ENCODE assay signal across 25 mouse cellular contexts in the genomic region with DNA sequence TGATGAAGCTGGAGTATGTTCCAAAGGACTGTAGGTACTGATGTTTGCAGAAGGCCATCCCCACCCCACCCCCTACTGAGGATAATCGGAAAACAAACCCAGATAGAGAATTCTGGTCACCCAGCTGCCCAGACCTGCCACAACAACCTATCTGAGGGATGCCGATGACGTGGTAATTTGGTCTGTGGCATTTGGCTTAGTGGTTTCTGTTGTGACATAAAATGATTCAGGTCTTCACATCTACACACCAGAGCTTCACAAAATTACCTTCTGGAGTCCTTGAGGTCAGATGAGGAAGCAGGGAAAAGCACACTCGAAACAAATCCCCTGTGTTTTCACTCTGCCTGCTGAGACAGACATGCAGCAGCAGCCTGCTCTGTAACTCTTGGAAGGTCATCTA.
DNase-seq lines count a peak whose midpoint lies in the region; ATAC-seq and TF ChIP-seq lines count a peak whose summit lies in the region.
"Had no signal": no experiment of that assay in that cellular context is flagged by ENCODE, and none has a peak within 500 bp of the region (broad histone marks: within the 10 kb centered on the region; RNA-seq: fewer than 3 reads in every experiment).

No protein-coding gene starts in this region.

- H3K27me3 ChIP-seq in heart, embryonic 10.5 days (ENCODE audit: insufficient read depth, poor library complexity, severe bottlenecking) = no peaks in the 10 kb centered on the region
- H3K27me3 ChIP-seq in heart, embryonic 16.5 days (ENCODE audit: control insufficient read depth, insufficient read depth, low read length) = no peaks in the 10 kb centered on the region
- no peaks in the 10 kb centered on the region for H3K27me3 ChIP-seq in CH12.LX (replicated peaks)
- H3K27me3 ChIP-seq: embryonic facial prominence, embryonic 12.5 days; hindbrain, embryonic 15.5 days; limb, embryonic 13.5 days; liver, embryonic 12.5 days; midbrain, embryonic 12.5 days had no signal

- H3K36me3 ChIP-seq in heart, embryonic 10.5 days = no peaks in the 10 kb centered on the region
- H3K36me3 ChIP-seq in heart, embryonic 16.5 days (ENCODE audit: control insufficient read depth, insufficient read depth) = no peaks in the 10 kb centered on the region
- H3K36me3 ChIP-seq in CH12.LX (replicated peaks in 1 of 2; ENCODE audit: control insufficient read depth in 1 of 2, insufficient read depth in 1 of 2, low read length in 1 of 2) = no peaks in the 10 kb centered on the region
- H3K36me3 ChIP-seq: embryonic facial prominence, embryonic 12.5 days; forebrain, embryonic 12.5 days; hindbrain, embryonic 15.5 days; limb, embryonic 13.5 days; liver, embryonic 12.5 days; midbrain, embryonic 12.5 days had no signal

- no peak for TF ChIP-seq POLR2A in CH12.LX (IDR thresholded peaks at IDR 0.05; ENCODE audit: low read depth, low read length)

- peak overlapping the region; percentile 42; the same call in 1 of the 2 replicates for H3K27ac ChIP-seq in heart, embryonic 10.5 days
- H3K27ac ChIP-seq in heart, embryonic 16.5 days (ENCODE audit: low read length) = peak overlapping the region; percentile 62
- no peak overlapping the region for H3K27ac ChIP-seq in CH12.LX (ENCODE audit: insufficient read depth, low read depth)
- H3K27ac ChIP-seq: embryonic facial prominence, embryonic 12.5 days; forebrain, embryonic 12.5 days; hindbrain, embryonic 15.5 days; limb, embryonic 13.5 days; liver, embryonic 12.5 days; midbrain, embryonic 12.5 days had no signal

- no peak for TF ChIP-seq RAD21 in CH12.LX (IDR thresholded peaks at IDR 0.05; ENCODE audit: low read depth, low read length)

- H3K4me3 ChIP-seq in heart, embryonic 10.5 days = no peak overlapping the region; the same call in 1 of the 2 replicates
- H3K4me3 ChIP-seq in heart, embryonic 16.5 days (ENCODE audit: low read length) = no peak overlapping the region
- no peak overlapping the region for H3K4me3 ChIP-seq in CH12.LX (replicated peaks in 1 of 3; ENCODE audit: low read depth in 2 of 3, low read length in 2 of 3, poor library complexity in 1 of 3)
- H3K4me3 ChIP-seq: embryonic facial prominence, embryonic 12.5 days; forebrain, embryonic 12.5 days; hindbrain, embryonic 15.5 days; limb, embryonic 13.5 days; liver, embryonic 12.5 days; midbrain, embryonic 12.5 days had no signal

- TF ChIP-seq EP300 in CH12.LX (IDR thresholded peaks at IDR 0.05; ENCODE audit: low read length) = no peak

- 0 out of 2 replicates have a peak overlapping the region, but pooled peaks have one; percentile 20 for H3K9ac ChIP-seq in heart, embryonic 16.5 days (ENCODE audit: low read length)
- H3K9ac ChIP-seq in CH12.LX (ENCODE audit: insufficient read depth, low read depth) = no peak overlapping the region
- H3K9ac ChIP-seq: embryonic facial prominence, embryonic 12.5 days; forebrain, embryonic 12.5 days; hindbrain, embryonic 15.5 days; limb, embryonic 13.5 days; liver, embryonic 12.5 days; midbrain, embryonic 12.5 days had no signal

- peaks cover 11% of the 10 kb centered on the region; the same call in 1 of the 2 replicates for H3K4me1 ChIP-seq in heart, embryonic 10.5 days
- peaks cover 19% of the 10 kb centered on the region for H3K4me1 ChIP-seq in heart, embryonic 16.5 days (ENCODE audit: control insufficient read depth, insufficient read depth, low read length)
- H3K4me1 ChIP-seq in CH12.LX (ENCODE audit: control insufficient read depth in 1 of 2, insufficient read depth in 2 of 2) = peaks cover 16 to 72% of the 10 kb centered on the region in 2 experiments
- H3K4me1 ChIP-seq: liver, embryonic 12.5 days had no signal

- intact Hi-C loops in heart, postnatal 36 days (cut with DNase I) = loop anchor here (2.0 kb wide), 2 partner anchors 15 to 39 kb away; no protein-coding TSS in a partner anchor
- intact Hi-C loops in heart, postnatal 10 days (cut with DNase I) = no loop called here

- dilution Hi-C loops in CH12.LX (cut with MboI; ENCODE audit: extremely low pct_ligation_motif_present, extremely low pct_unique_long_range_greater_than_20kb, low sequenced_read_pairs) = no loop called here

- 0 out of 2 replicates have a peak overlapping the region, but pooled peaks have one; percentile 13 for H3K4me2 ChIP-seq in heart, embryonic 16.5 days (ENCODE audit: low read depth, low read length)
- no peak overlapping the region for H3K4me2 ChIP-seq in CH12.LX (ENCODE audit: insufficient read depth, low read depth, poor library complexity, severe bottlenecking)
- H3K4me2 ChIP-seq: embryonic facial prominence, embryonic 12.5 days; forebrain, embryonic 12.5 days; hindbrain, embryonic 15.5 days; limb, embryonic 13.5 days; liver, embryonic 12.5 days; midbrain, embryonic 12.5 days had no signal

- no peaks in the 10 kb centered on the region for H3K9me3 ChIP-seq in heart, embryonic 10.5 days
- no peaks in the 10 kb centered on the region for H3K9me3 ChIP-seq in heart, embryonic 16.5 days (replicated peaks; ENCODE audit: control insufficient read depth, low read length)
- H3K9me3 ChIP-seq in CH12.LX (replicated peaks; ENCODE audit: low read length) = no peaks in the 10 kb centered on the region
- H3K9me3 ChIP-seq: embryonic facial prominence, embryonic 12.5 days; forebrain, embryonic 12.5 days; hindbrain, embryonic 15.5 days; limb, embryonic 13.5 days; liver, embryonic 12.5 days; midbrain, embryonic 12.5 days had no signal

- TF ChIP-seq CTCF in CH12.LX (conservative IDR thresholded peaks at IDR 0.05 in 1 of 2, IDR thresholded peaks at IDR 0.05 in 1 of 2; ENCODE audit: low read depth in 2 of 2, low read length in 2 of 2) = no peak

- no peaks in the 10 kb centered on the region for H3K79me2 ChIP-seq in CH12.LX (replicated peaks; ENCODE audit: control insufficient read depth, extremely low read depth, insufficient read depth, poor library complexity, severe bottlenecking)

- no peak for ATAC-seq in heart, embryonic 16.5 days (replicated peaks; ENCODE audit: extremely low read depth, insufficient read depth, low FRiP score)
- peak; percentile 53 for ATAC-seq in monocyte, adult 5-6 weeks (replicated peaks; ENCODE audit: insufficient number of reproducible peaks, low FRiP score, low TSS enrichment, poor library complexity, severe bottlenecking)
- no peak for ATAC-seq in cerebellum, adult (ENCODE audit: insufficient number of reproducible peaks, low FRiP score, low TSS enrichment)
- ATAC-seq: liver, embryonic 12.5 days had no signal

- DNase-seq in heart, embryonic 10.5 days (ENCODE audit: low spot score) = no peak
- DNase-seq in heart, postnatal 36 days = no peak
- DNase-seq in heart, postnatal 10 days = no peak
- no peak for DNase-seq in CH12.LX (ENCODE audit: extremely low read depth)
- no peak for DNase-seq in spleen, adult 12 weeks (ENCODE audit: low spot score)
- DNase-seq: adrenal gland, adult 2 months; B cell, adult 2 months; cerebellum, adult 11-12 months; cerebellum, postnatal 14 days; kidney, adult 8-10 months; kidney, postnatal 14 days; layer of hippocampus, postnatal 36 days; lung, adult 18-20 months; lung, postnatal 10 days; right cerebral cortex, postnatal 25 days; thymus, postnatal 36 days had no signal

- 45% methylated on average over 4 of the region's 4 CpGs for WGBS in heart, embryonic 10.5 days
- 36% methylated on average over 4 of the region's 4 CpGs for WGBS in heart, embryonic 16.5 days

- in situ Hi-C loops in CH12.LX (cut with MboI; ENCODE audit: low pct_ligation_motif_present, low pct_unique_long_range_greater_than_20kb, low sequenced_read_pairs) = no loop called here

TF ChIP-seq in CH12.LX, 34 proteins besides CTCF, POLR2A, EP300 and RAD21:
- peak; percentile 20; the same call in 1 of the 2 replicates for TF ChIP-seq ETS1 (conservative IDR thresholded peaks at IDR 0.05; ENCODE audit: low read depth, low read length)
- no peak for TF ChIP-seq JUN (IDR thresholded peaks at IDR 0.05; ENCODE audit: insufficient read depth, low read depth, low read length)
- no peak for TF ChIP-seq SIN3A (IDR thresholded peaks at IDR 0.05; ENCODE audit: low read length)
TF ChIP-seq in CH12.LX: peak in this region for 1.
